ENCODE assay signal across 11 mouse cellular contexts in the genomic region with DNA sequence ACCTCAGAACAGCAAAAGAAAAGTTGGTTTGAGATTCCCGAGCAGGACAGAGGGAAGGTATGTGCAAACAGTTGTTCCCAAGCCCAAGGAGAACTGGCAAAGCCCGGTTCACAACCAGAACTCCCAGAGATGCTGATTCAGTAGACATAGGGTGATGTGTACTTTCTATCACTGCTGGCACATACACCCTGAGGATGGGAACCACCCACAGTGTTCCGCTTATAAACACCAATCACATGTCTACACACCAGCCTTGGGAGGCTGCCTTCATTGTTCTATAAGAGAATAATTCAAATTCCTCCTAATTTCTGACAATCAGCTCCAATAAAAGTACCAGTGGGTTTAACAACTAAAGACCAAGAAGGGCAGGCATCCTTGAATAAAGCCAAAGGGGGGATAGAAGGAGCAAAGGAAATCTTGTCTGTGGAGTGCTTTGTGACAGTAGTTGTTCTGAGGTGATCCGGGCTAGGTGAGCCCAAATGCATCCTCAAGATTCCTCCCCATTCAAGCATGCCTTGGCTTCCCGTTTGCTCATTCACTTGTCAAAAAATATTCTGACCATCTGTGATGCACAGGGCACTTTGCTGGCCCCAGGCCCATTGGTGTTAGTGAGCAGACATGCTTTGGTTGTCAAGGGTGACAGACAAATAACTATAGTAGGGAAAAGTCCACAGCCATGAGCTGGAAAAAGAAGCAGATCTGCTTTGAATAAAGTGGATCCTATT.
DNase-seq lines count a peak whose midpoint lies in the region; ATAC-seq and TF ChIP-seq lines count a peak whose summit lies in the region.
"Had no signal": no experiment of that assay in that cellular context is flagged by ENCODE, and none has a peak within 500 bp of the region (broad histone marks: within the 10 kb centered on the region; RNA-seq: fewer than 3 reads in every experiment).

No protein-coding gene starts in this region.

- H3K4me3 ChIP-seq in forebrain, postnatal 0 days (ENCODE audit: low read depth, low read length) = no peak overlapping the region
- no peak overlapping the region for H3K4me3 ChIP-seq in forebrain, embryonic 15.5 days
- H3K4me3 ChIP-seq: hindbrain, embryonic 13.5 days; midbrain, embryonic 10.5 days had no signal

- WGBS in forebrain, postnatal 0 days = 76% methylated on average over 5 of the region's 5 CpGs
- 82% methylated on average over 5 of the region's 5 CpGs for WGBS in forebrain, embryonic 15.5 days

- H3K9me3 ChIP-seq in forebrain, postnatal 0 days (ENCODE audit: low read length) = no peaks in the 10 kb centered on the region
- no peaks in the 10 kb centered on the region for H3K9me3 ChIP-seq in forebrain, embryonic 15.5 days
- H3K9me3 ChIP-seq: hindbrain, embryonic 13.5 days; midbrain, embryonic 10.5 days had no signal

- peaks cover 10% of the 10 kb centered on the region for H3K4me1 ChIP-seq in forebrain, postnatal 0 days (ENCODE audit: insufficient read depth)
- H3K4me1 ChIP-seq in forebrain, embryonic 15.5 days = peaks cover 51% of the 10 kb centered on the region

- H3K27me3 ChIP-seq in forebrain, postnatal 0 days (ENCODE audit: insufficient read depth, low read length) = no peaks in the 10 kb centered on the region
- H3K27me3 ChIP-seq in forebrain, embryonic 15.5 days = no peaks in the 10 kb centered on the region
- H3K27me3 ChIP-seq: hindbrain, embryonic 13.5 days had no signal

- H3K4me2 ChIP-seq in forebrain, postnatal 0 days (ENCODE audit: low read depth) = no peak overlapping the region
- H3K4me2 ChIP-seq in forebrain, embryonic 15.5 days (replicated peaks) = no peak overlapping the region
- H3K4me2 ChIP-seq: hindbrain, embryonic 13.5 days had no signal

- TF ChIP-seq CTCF in forebrain, postnatal 0 days (IDR thresholded peaks at IDR 0.05; ENCODE audit: low read depth) = no peak

- H3K9ac ChIP-seq in forebrain, postnatal 0 days = no peak overlapping the region
- no peak overlapping the region for H3K9ac ChIP-seq in forebrain, embryonic 15.5 days (replicated peaks)
- H3K9ac ChIP-seq: hindbrain, embryonic 13.5 days; liver, postnatal 0 days had no signal

- H3K36me3 ChIP-seq in forebrain, postnatal 0 days (ENCODE audit: insufficient read depth) = no peaks in the 10 kb centered on the region
- no peaks in the 10 kb centered on the region for H3K36me3 ChIP-seq in forebrain, embryonic 15.5 days
- H3K36me3 ChIP-seq: hindbrain, embryonic 13.5 days; midbrain, embryonic 10.5 days had no signal

- intact Hi-C loops in left cerebral cortex, postnatal 25 days (cut with DNase I) = loop anchor here (1.0 to 10.0 kb wide), 3 partner anchors 90 to 263 kb away; no protein-coding TSS in a partner anchor

- ATAC-seq in forebrain, postnatal 0 days = 0 out of 2 replicates have a peak, but pooled peaks have one; percentile 2
- no peak for ATAC-seq in forebrain, embryonic 15.5 days (replicated peaks)
- ATAC-seq: liver, postnatal 0 days had no signal

- H3K27ac ChIP-seq in forebrain, postnatal 0 days (ENCODE audit: low read depth, low read length) = no peak overlapping the region
- H3K27ac ChIP-seq in forebrain, embryonic 15.5 days (replicated peaks) = no peak overlapping the region
- H3K27ac ChIP-seq: hindbrain, embryonic 13.5 days; midbrain, embryonic 10.5 days had no signal

- DNase-seq in forebrain, postnatal 0 days = peak; percentile 27
- DNase-seq in left cerebral cortex, postnatal 25 days (ENCODE audit: low spot score in 2 of 2) = peak; percentile 25 to 56
- no peak for DNase-seq in left cerebral cortex, adult 11 months (ENCODE audit: low spot score)
- DNase-seq in right cerebral cortex, postnatal 4 days = peak; percentile 40
- DNase-seq in right cerebral cortex, postnatal 25 days = no peak
- DNase-seq in urinary bladder, adult 18-20 months (ENCODE audit: low spot score in 2 of 2) = no peak
- no peak for DNase-seq in neural tube, embryonic 10.5 days (ENCODE audit: extremely low spot score, low spot score)

Comparison
In these comparisons a context has a peak if more than half of its experiments do, and no peak if none do; other contexts are left out.
1. DNase-seq: peak in forebrain, postnatal 0 days (single experiment), left cerebral cortex, postnatal 25 days (2 of 2) and right cerebral cortex, postnatal 4 days (single experiment); none in left cerebral cortex, adult 11 months (single experiment), right cerebral cortex, postnatal 25 days (single experiment), urinary bladder, adult 18-20 months (0 of 2) and neural tube, embryonic 10.5 days (single experiment).